Mouse (Mus musculus): ENCODE results near the gene Lpxn.

DNA sequence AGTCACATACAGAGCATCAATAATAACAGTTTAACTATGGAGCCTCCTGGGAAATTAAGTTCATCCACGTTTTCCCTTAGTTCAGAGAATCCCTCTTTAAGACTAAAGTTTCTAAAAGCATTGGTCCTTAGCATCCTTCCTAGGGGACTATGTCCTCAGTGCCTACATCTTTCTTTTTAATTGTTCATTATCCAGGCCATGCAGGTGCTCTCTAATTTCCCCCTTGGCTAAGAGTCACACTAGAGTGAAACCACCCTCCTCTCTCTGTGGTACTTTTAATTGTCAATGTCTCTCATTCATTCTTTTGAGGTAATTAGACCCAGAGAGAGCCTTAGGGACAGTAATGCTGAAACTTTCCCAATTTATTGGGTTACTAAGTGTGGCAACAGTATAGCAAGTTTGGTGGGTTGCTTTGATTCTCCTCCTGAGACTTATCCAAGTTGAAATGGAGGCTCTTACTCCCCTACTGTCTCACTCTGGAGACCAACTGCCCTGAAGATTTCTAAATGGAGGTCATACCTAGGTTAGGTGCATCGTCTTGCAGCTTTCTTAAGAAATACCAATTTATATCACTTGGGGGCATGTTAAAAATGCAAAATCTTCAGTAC lies 34.9 kb downstream of the Lpxn start:
- TF ChIP-seq CTCF (conservative IDR thresholded peaks at IDR 0.05; ENCODE audit: insufficient read depth, insufficient read length, low read depth, low read length) (no peak), POLR2A (IDR thresholded peaks at IDR 0.05; ENCODE audit: low read depth, low read length) (no peak)

Measured in kidney, adult 2 months (tissue).